Mouse (Mus musculus) forebrain, postnatal 0 days (tissue): ENCODE results near the gene Plekhg1. TPM values are rescaled to one million over a fixed set of nuclear protein-coding genes. Genes with fewer than 3 reads are reported as not detected.
A peak's percentile ranks its signal among the peaks of the same experiment; 100 is the strongest.

ENCODE experiments used
- ATAC-seq: fragments of 200-750 bp; cut with Nextera tagmentation; 2 replicates; pipeline ENCODE4 v1.8.0; 2017; ENCODE audit warnings: mild to moderate bottlenecking, moderate library complexity
- DNase-seq: peaks from one replicate; pipeline ENCODE4 v3.0.0-alpha.2; 2015
- H3K27ac ChIP-seq: fragments of 300-500 bp; sonication (generic); 2 replicates; pipeline ENCODE4 v1.5.1; 2014; ENCODE audit warnings: low read depth, mild to moderate bottlenecking, antibody characterized with exemption, low read length, moderate library complexity, mixed read lengths
- H3K27me3 ChIP-seq: fragments of 300-500 bp; sonication (generic); 2 replicates; pipeline ENCODE4 v1.6.1; 2014; ENCODE audit warnings: mild to moderate bottlenecking, low read length, mixed read lengths; ENCODE audit not compliant: insufficient read depth
- H3K36me3 ChIP-seq: fragments of 300-500 bp; sonication (generic); 2 replicates; pipeline ENCODE4 v1.6.1; 2014; ENCODE audit warnings: mild to moderate bottlenecking, moderate library complexity; ENCODE audit not compliant: insufficient read depth
- H3K4me1 ChIP-seq: fragments of 300-500 bp; sonication (generic); 2 replicates; pipeline ENCODE4 v1.6.1; 2014; ENCODE audit warnings: antibody characterized with exemption; ENCODE audit not compliant: insufficient read depth
- H3K4me2 ChIP-seq: fragments of 300-500 bp; sonication (generic); 2 replicates; pipeline ENCODE4 v1.6.1; 2014; ENCODE audit warnings: low read depth, mild to moderate bottlenecking, moderate library complexity
- H3K4me3 ChIP-seq: fragments of 300-500 bp; sonication (generic); 2 replicates; pipeline ENCODE4 v1.5.1; 2014; ENCODE audit warnings: low read depth, low read length, mixed read lengths
- H3K9ac ChIP-seq: fragments of 300-500 bp; sonication (generic); 2 replicates; pipeline ENCODE4 v1.6.1; 2014; ENCODE audit warnings: mild to moderate bottlenecking
- H3K9me3 ChIP-seq: fragments of 300-500 bp; sonication (generic); 2 replicates; pipeline ENCODE4 v1.6.1; 2016; ENCODE audit warnings: low read length
- CTCF ChIP-seq: sonication (generic); IDR thresholded peaks from 2 replicates; pipeline ENCODE4 v1.5.1; 2016; ENCODE audit warnings: antibody characterized with exemption, control low read depth, low read depth
- WGBS: fragments of 180-500 bp; shearing (Covaris S2); extraction: QIAGEN DNeasy Blood & Tissue Kit; methylation state at CpG from one replicate; pipeline ENCODE4 v1.1.7; 2014; 5-methylcytosine and 5-hydroxymethylcytosine counted together
- polyA plus RNA-seq: library from polyadenylated mRNA; unstranded; fragments of >200 nt; fragmentation: Nextera tagmentation; extraction: Ambion mirVana; gene quantifications from 2 replicates; pipeline ENCODE4 v1.2.1, GENCODE M21; 2015
- total RNA-seq: library from RNA; depleted of rRNA; stranded (reverse); fragments of >200 nt; gene quantifications from 2 replicates; pipeline ENCODE4 v1.2.3, GENCODE M21; 2014

Gene Plekhg1
- total and polyA plus RNA-seq, 2 experiments from 2014 or later: 4.3 to 10.7 TPM

DNA sequence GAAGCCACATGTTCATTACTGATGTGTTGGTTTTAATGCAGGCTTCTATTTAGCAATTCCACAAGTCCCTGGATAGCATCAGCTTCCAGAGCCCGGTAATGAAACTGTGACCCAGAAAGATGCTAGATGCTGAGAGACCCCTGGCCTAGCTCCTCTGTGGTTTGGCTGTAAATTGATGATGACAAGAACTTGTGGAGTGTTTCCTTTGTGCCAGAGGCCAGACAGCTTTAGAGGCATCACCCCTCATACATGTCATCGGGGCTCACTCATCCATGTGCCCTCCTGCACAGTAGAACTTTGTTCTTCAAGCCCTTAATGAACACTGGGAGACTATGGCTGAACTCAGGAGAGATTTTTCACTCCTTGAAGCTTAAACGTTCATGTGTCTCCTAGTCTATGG is 165.6 kb downstream of the Plekhg1 start:
- H3K27me3 ChIP-seq: no peaks in the 10 kb centered on the region
- H3K4me2 ChIP-seq: no peak overlapping the region
- TF ChIP-seq CTCF: no peak
- H3K9ac ChIP-seq: no peak overlapping the region
- H3K36me3 ChIP-seq: no peaks in the 10 kb centered on the region
- H3K27ac ChIP-seq: no peak overlapping the region
- 93% methylated on average over 3 of the region's 3 CpGs for WGBS
- no peaks in the 10 kb centered on the region for H3K4me1 ChIP-seq
- no peaks in the 10 kb centered on the region for H3K9me3 ChIP-seq
- ATAC-seq: no peak
- H3K4me3 ChIP-seq: no peak overlapping the region
- no peak for DNase-seq

GRCm38 (mm10) chr10:3914104-3914503 is 173.9 kb downstream of the Plekhg1 start:
- no peak for TF ChIP-seq CTCF
- Histone ChIP-seq H3K27ac (no peak overlapping the region), H3K9me3 (no peaks in the 10 kb centered on the region), H3K4me2 (no peak overlapping the region), H3K9ac (no peak overlapping the region), H3K27me3 (no peaks in the 10 kb centered on the region), H3K4me3 (no peak overlapping the region), H3K4me1 (no peaks in the 10 kb centered on the region), H3K36me3 (no peaks in the 10 kb centered on the region)
- ATAC-seq (no peak), DNase-seq (no peak)
- WGBS: 85% methylated on average over 5 of the region's 5 CpGs

GRCm38 (mm10) chr10:3920368-3921152 is 180.4 kb downstream of the Plekhg1 start:
- ATAC-seq: peak; percentile 96
- no peak overlapping the region for H3K27ac ChIP-seq
- H3K4me3 ChIP-seq: no peak overlapping the region
- no peaks in the 10 kb centered on the region for H3K27me3 ChIP-seq
- 40% methylated on average over 20 of the region's 20 CpGs for WGBS
- H3K9me3 ChIP-seq: no peaks in the 10 kb centered on the region
- peaks cover 6% of the 10 kb centered on the region; the same call in 1 of the 2 replicates for H3K4me1 ChIP-seq
- no peak overlapping the region for H3K9ac ChIP-seq
- no peak for TF ChIP-seq CTCF
- H3K36me3 ChIP-seq: no peaks in the 10 kb centered on the region
- peak; percentile 73 for DNase-seq
- peak overlapping the region; percentile 11; the same call in 1 of the 2 replicates for H3K4me2 ChIP-seq

DNA sequence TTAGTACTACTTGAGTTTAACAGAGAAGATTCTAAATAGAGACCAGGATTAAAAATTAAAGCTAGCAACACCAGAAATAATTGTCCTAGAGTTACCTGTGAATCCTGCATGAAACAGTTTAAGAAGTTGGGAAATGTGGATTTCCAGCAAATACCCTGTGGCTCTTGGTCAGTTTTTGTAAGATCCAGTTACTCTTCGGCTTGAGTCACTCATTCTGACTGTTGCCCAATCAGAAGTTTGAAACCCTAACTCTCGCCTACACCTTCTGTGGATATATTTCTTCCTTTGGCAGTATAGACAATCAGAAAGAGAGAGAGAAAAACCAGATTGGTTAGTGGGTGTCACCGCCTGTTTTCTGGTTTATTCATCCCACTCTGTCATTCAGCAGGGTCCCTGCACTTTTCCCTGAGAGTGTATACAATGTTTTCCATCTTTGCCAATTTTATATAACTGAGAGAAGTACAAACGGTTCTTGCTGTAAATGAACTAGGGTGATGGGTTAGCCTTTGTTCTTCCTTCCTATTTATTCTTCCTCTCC is 187.9 kb downstream of the Plekhg1 start:
- Histone ChIP-seq H3K4me3 (no peak overlapping the region), H3K27ac (no peak overlapping the region), H3K9ac (no peak overlapping the region), H3K36me3 (no peaks in the 10 kb centered on the region), H3K27me3 (no peaks in the 10 kb centered on the region), H3K9me3 (no peaks in the 10 kb centered on the region), H3K4me1 (no peaks in the 10 kb centered on the region), H3K4me2 (no peak overlapping the region)
- ATAC-seq (no peak), DNase-seq (no peak)
- no peak for TF ChIP-seq CTCF
- WGBS: 83% methylated on average over 4 of the region's 4 CpGs

GRCm38 (mm10) chr10:3931831-3932230 is 191.7 kb downstream of the Plekhg1 start:
- Histone ChIP-seq H3K9me3 (no peaks in the 10 kb centered on the region), H3K36me3 (no peaks in the 10 kb centered on the region), H3K27me3 (no peaks in the 10 kb centered on the region), H3K4me3 (no peak overlapping the region), H3K4me1 (no peaks in the 10 kb centered on the region), H3K27ac (no peak overlapping the region), H3K4me2 (no peak overlapping the region), H3K9ac (no peak overlapping the region)
- ATAC-seq: no peak
- no peak for DNase-seq
- TF ChIP-seq CTCF: no peak

GRCm38 (mm10) chr10:3933311-3933940 is 193.3 kb downstream of the Plekhg1 start:
- DNase-seq: no peak
- TF ChIP-seq CTCF: no peak
- WGBS: 85% methylated on average over 12 of the region's 12 CpGs
- Histone ChIP-seq H3K9me3 (no peaks in the 10 kb centered on the region), H3K4me1 (no peaks in the 10 kb centered on the region), H3K9ac (no peak overlapping the region), H3K27ac (no peak overlapping the region), H3K4me2 (no peak overlapping the region), H3K36me3 (no peaks in the 10 kb centered on the region), H3K4me3 (no peak overlapping the region), H3K27me3 (no peaks in the 10 kb centered on the region)
- ATAC-seq: no peak

- H3K4me3 ChIP-seq: no peak overlapping the region
- no peak overlapping the region for H3K27ac ChIP-seq
- no peak overlapping the region for H3K4me2 ChIP-seq
- TF ChIP-seq CTCF: no peak
- no peaks in the 10 kb centered on the region for H3K36me3 ChIP-seq
- ATAC-seq (no peak), DNase-seq (no peak)
- no peaks in the 10 kb centered on the region for H3K27me3 ChIP-seq
- no peak overlapping the region for H3K9ac ChIP-seq
- H3K4me1 ChIP-seq: no peaks in the 10 kb centered on the region
- no peaks in the 10 kb centered on the region for H3K9me3 ChIP-seq
Measured at GRCm38 (mm10) chr10:3936864-3937263, 196.7 kb downstream of the Plekhg1 start.
